Mouse (Mus musculus) ovary, postnatal 14 days (tissue): ENCODE results near the gene Acaca.

Experiments
- DNase-seq: peaks from one replicate; pipeline ENCODE4 v3.0.0; 2022; ENCODE audit warnings: low spot score

Gene Acaca

GRCm38 (mm10) chr11:84128943-84129798 is at the start of gene Acaca, which contains the start of gene Tada2a:
TSS of gene Acaca (plus strand) at chr11:84129672.
TSS of gene Tada2a (minus strand) at chr11:84129600.
- peak; percentile 81 for DNase-seq

- no peak for DNase-seq
Observed at GRCm38 (mm10) chr11:84079887-84080286, 49.6 kb upstream of the Acaca start.

GRCm38 (mm10) chr11:84080327-84080726 is 49.1 kb upstream of the Acaca start:
- DNase-seq = no peak

GRCm38 (mm10) chr11:84081901-84082300 is 47.6 kb upstream of the Acaca start:
- no peak for DNase-seq

GRCm38 (mm10) chr11:84090572-84090971 is 38.9 kb upstream of the Acaca start:
- DNase-seq = no peak

- DNase-seq = no peak
Observed at GRCm38 (mm10) chr11:84095084-84095483, 34.4 kb upstream of the Acaca start.

- no peak for DNase-seq
Observed at GRCm38 (mm10) chr11:84097251-84097998, 32.0 kb upstream of the Acaca start.

- DNase-seq = no peak
Observed at GRCm38 (mm10) chr11:84101182-84101581, 28.3 kb upstream of the Acaca start.

- no peak for DNase-seq
Observed at GRCm38 (mm10) chr11:84104036-84104435, 25.4 kb upstream of the Acaca start.

GRCm38 (mm10) chr11:84107137-84107536 is 22.3 kb upstream of the Acaca start:
- no peak for DNase-seq

- DNase-seq = no peak
Observed at GRCm38 (mm10) chr11:84113623-84114022, 15.8 kb upstream of the Acaca start.

- no peak for DNase-seq
Observed at GRCm38 (mm10) chr11:84115646-84116045, 13.8 kb upstream of the Acaca start.

- DNase-seq = no peak
Observed at GRCm38 (mm10) chr11:84116221-84116620, 13.3 kb upstream of the Acaca start.

- no peak for DNase-seq
Observed at GRCm38 (mm10) chr11:84117431-84117830, 12.0 kb upstream of the Acaca start.

- no peak for DNase-seq
Observed at GRCm38 (mm10) chr11:84121051-84121956, 8.2 kb upstream of the Acaca start.

- no peak for DNase-seq
Observed at GRCm38 (mm10) chr11:84127977-84128376, 1.5 kb upstream of the Acaca start.

GRCm38 (mm10) chr11:84129799-84130185 is 320 bp downstream of the Acaca start:
- DNase-seq = no peak

- no peak for DNase-seq
Observed at GRCm38 (mm10) chr11:84134331-84134860, 4.9 kb downstream of the Acaca start.

GRCm38 (mm10) chr11:84136453-84136852 is 7.0 kb downstream of the Acaca start:
- no peak for DNase-seq

- DNase-seq = peak; percentile 49
Observed at GRCm38 (mm10) chr11:84141752-84142151, 12.3 kb downstream of the Acaca start.

- DNase-seq = no peak
Observed at GRCm38 (mm10) chr11:84145201-84145798, 15.8 kb downstream of the Acaca start.
